Mouse (Mus musculus) liver, embryonic 14.5 days (tissue): ENCODE results near the gene Gm28230. TPM values are rescaled to one million over a fixed set of nuclear protein-coding genes. Genes with fewer than 3 reads are reported as not detected.

Source experiments
- ATAC-seq: fragments of 200-750 bp; cut with Nextera tagmentation; 2 replicates; pipeline ENCODE4 v1.8.0; 2017; ENCODE audit warnings: moderate number of reproducible peaks, mild to moderate bottlenecking, moderate library complexity; ENCODE audit not compliant: insufficient read depth
- DNase-seq, 3 experiments: peaks; one replicate each; pipeline ENCODE4 v3.0.0-alpha.2; 2012 to 2013; ENCODE audit warnings: low read depth in 3 of 3, low spot score in 3 of 3
- H3K27ac ChIP-seq: fragments of 300-500 bp; sonication (generic); 2 replicates; pipeline ENCODE4 v1.5.1; 2014; ENCODE audit warnings: moderate library complexity, mild to moderate bottlenecking, control low read depth, inconsistent platforms
- H3K27me3 ChIP-seq: fragments of 300-500 bp; sonication (generic); 2 replicates; pipeline ENCODE4 v1.6.1; 2014; ENCODE audit warnings: mild to moderate bottlenecking, low read length, moderate library complexity; ENCODE audit not compliant: control insufficient read depth, insufficient read depth
- H3K36me3 ChIP-seq: fragments of 300-500 bp; sonication (generic); replicated peaks from 2 replicates; pipeline ENCODE4 v1.6.1; 2014; ENCODE audit warnings: low read depth; ENCODE audit not compliant: control insufficient read depth, insufficient read depth
- H3K4me1 ChIP-seq, 2 experiments: fragments of 200-500 bp in 1 of 2; fragments of 300-500 bp in 1 of 2; sonication (generic) in 1 of 2; replicated peaks; 2 replicates each; pipeline ENCODE4 v1.6.1; 2012 to 2014; ENCODE audit warnings: antibody characterized with exemption in 1 of 2, inconsistent platforms in 1 of 2, low read length in 1 of 2; ENCODE audit not compliant: control insufficient read depth in 2 of 2, insufficient read depth in 2 of 2
- H3K4me2 ChIP-seq: fragments of 300-500 bp; sonication (generic); 2 replicates; pipeline ENCODE4 v1.6.1; 2014; ENCODE audit warnings: low read depth, mild to moderate bottlenecking, control low read depth, moderate library complexity
- H3K4me3 ChIP-seq, 2 experiments: fragments of 200-500 bp in 1 of 2; fragments of 300-500 bp in 1 of 2; sonication (generic) in 1 of 2; 2 replicates each; pipeline ENCODE4 v1.5.1; 2012 to 2014; ENCODE audit warnings: low read depth in 2 of 2, low read length in 2 of 2, mild to moderate bottlenecking in 2 of 2, control low read depth in 1 of 2, inconsistent platforms in 1 of 2, moderate library complexity in 1 of 2; ENCODE audit not compliant: insufficient read depth in 1 of 2
- H3K9ac ChIP-seq: fragments of 300-500 bp; sonication (generic); replicated peaks from 2 replicates; pipeline ENCODE4 v1.6.1; 2014; ENCODE audit warnings: mild to moderate bottlenecking, control low read depth, moderate library complexity
- H3K9me3 ChIP-seq: fragments of 300-500 bp; sonication (generic); 2 replicates; pipeline ENCODE4 v1.6.1; 2016; ENCODE audit warnings: low read length, mixed read lengths; ENCODE audit not compliant: control insufficient read depth
- CTCF ChIP-seq: IDR thresholded peaks from 2 replicates; pipeline ENCODE4 v1.5.1; 2016; ENCODE audit warnings: antibody characterized with exemption, low read depth, control low read depth
- EP300 ChIP-seq: IDR thresholded peaks from 2 replicates; pipeline ENCODE4 v1.6.1; 2016; ENCODE audit warnings: antibody characterized with exemption, low read depth
- WGBS: fragments of 180-500 bp; shearing (Covaris S2); extraction: QIAGEN DNeasy Blood & Tissue Kit; methylation state at CpG from one replicate; pipeline ENCODE4 v1.1.7; 2014; ENCODE audit not compliant: insufficient replicate concordance; 5-methylcytosine and 5-hydroxymethylcytosine counted together
- microRNA counts: library from miRNA; unstranded; fragments of <30 nt; microRNA quantifications from one replicate; lab custom pipeline; 2016
- microRNA-seq: library from miRNA; unstranded; fragments of <30 nt; microRNA quantifications from one replicate; pipeline ENCODE4, GENCODE M21; 2016
- polyA plus RNA-seq, 2 experiments: library from polyadenylated mRNA; depleted of rRNA in 1 of 2; stranded (reverse) in 1 of 2; unstranded in 1 of 2; fragments of >200 nt; fragmentation: Nextera tagmentation in 1 of 2; extraction: Ambion mirVana in 1 of 2; gene quantifications; 2 replicates each; pipeline versions ENCODE4 v1.2.1 to v1.2.3; 2012 to 2014

Gene Gm28230
- polyA plus RNA-seq, 2 experiments, result not detected

GRCm38 (mm10) chr2:74774359-74774758 lies 47.8 kb downstream of the Gm28230 start:
- no peaks in the 10 kb centered on the region for H3K4me1 ChIP-seq
- no peak overlapping the region for H3K9ac ChIP-seq
- no peaks in the 10 kb centered on the region for H3K27me3 ChIP-seq
- DNase-seq, result no peak
- 58% methylated on average over 2 of the region's 2 CpGs for WGBS
- no peak overlapping the region for H3K4me3 ChIP-seq
- no peaks in the 10 kb centered on the region for H3K36me3 ChIP-seq
- H3K27ac ChIP-seq, result no peak overlapping the region
- no peak for ATAC-seq
- TF ChIP-seq CTCF (no peak), EP300 (no peak)
- no peaks in the 10 kb centered on the region for H3K9me3 ChIP-seq
- no peak overlapping the region for H3K4me2 ChIP-seq

- Histone ChIP-seq H3K27me3 (no peaks in the 10 kb centered on the region), H3K4me2 (no peak overlapping the region), H3K9me3 (no peaks in the 10 kb centered on the region), H3K36me3 (no peaks in the 10 kb centered on the region), H3K4me3 (no peak overlapping the region), H3K27ac (no peak overlapping the region), H3K4me1 (no peaks in the 10 kb centered on the region), H3K9ac (no peak overlapping the region)
- DNase-seq, result no peak
- TF ChIP-seq EP300 (no peak), CTCF (no peak)
- WGBS, result 52% methylated on average over 13 of the region's 13 CpGs
- no peak for ATAC-seq
Measured at GRCm38 (mm10) chr2:74777536-74778275, 51.2 kb downstream of the Gm28230 start.

GRCm38 (mm10) chr2:74781386-74781785 lies 54.9 kb downstream of the Gm28230 start:
- no peak for ATAC-seq
- 69% methylated on average over 5 of the region's 5 CpGs for WGBS
- H3K4me3 ChIP-seq, result no peak overlapping the region

GRCm38 (mm10) chr2:74795531-74795930 lies 69.0 kb downstream of the Gm28230 start:
- 47% methylated on average over 7 of the region's 7 CpGs for WGBS
- Histone ChIP-seq H3K27me3 (no peaks in the 10 kb centered on the region), H3K4me1 (no peaks in the 10 kb centered on the region), H3K36me3 (no peaks in the 10 kb centered on the region), H3K27ac (no peak overlapping the region), H3K4me2 (no peak overlapping the region), H3K9ac (no peak overlapping the region), H3K9me3 (no peaks in the 10 kb centered on the region), H3K4me3 (no peak overlapping the region)
- ATAC-seq (no peak), DNase-seq (no peak)
- TF ChIP-seq CTCF, result no peak
- no peak for TF ChIP-seq EP300

More at GRCm38 (mm10) chr2:74781386-74781785, 54.9 kb downstream of the Gm28230 start:
- no peak for DNase-seq
- Histone ChIP-seq H3K27me3 (no peaks in the 10 kb centered on the region), H3K4me2 (no peak overlapping the region), H3K9me3 (no peaks in the 10 kb centered on the region), H3K9ac (no peak overlapping the region), H3K4me1 (no peaks in the 10 kb centered on the region), H3K27ac (no peak overlapping the region), H3K36me3 (no peaks in the 10 kb centered on the region)
- TF ChIP-seq CTCF, result no peak
- TF ChIP-seq EP300, result no peak

MicroRNA genes within 50 kb of the gene (microRNA counts, 519-probe panel; counts per million panel counts)
- 69.9 counts per million for microRNA mmu-miR-10b (lab: Ali Mortazavi, UCI)

Small RNA genes lying within 50 kb of the gene (microRNA-seq; reads per million reads assigned to microRNA genes)
- not detected for gene Gm44463
- gene Mir10b, result 772 reads per million, percentile 69 among the genes with 10 or more reads in this experiment

Other genes with a start within 250 kb of the Gm28230 start
- 4.8 and 7.1 TPM in 2 replicates for gene Lnpk, start 147.3 kb upstream of the Gm28230 start, polyA plus RNA-seq (2012; rRNA removed)
- gene Lnpk, start 147.3 kb upstream of the Gm28230 start, polyA plus RNA-seq (2014; fragmentation: Nextera tagmentation; extraction: Ambion mirVana), result 15.4 and 15.5 TPM in 2 replicates
- gene Evx2, start 67.2 kb upstream of the Gm28230 start, polyA plus RNA-seq (2012; rRNA removed), result 0.02 TPM in 1 of 2 replicates, not detected in the other
- gene Evx2, start 67.2 kb upstream of the Gm28230 start, polyA plus RNA-seq (2014; fragmentation: Nextera tagmentation; extraction: Ambion mirVana), result not detected in 2 replicates
- 0.09 and 0.29 TPM in 2 replicates for gene Hoxd13, start 58.4 kb upstream of the Gm28230 start, polyA plus RNA-seq (2012; rRNA removed)
- gene Hoxd13, start 58.4 kb upstream of the Gm28230 start, polyA plus RNA-seq (2014; fragmentation: Nextera tagmentation; extraction: Ambion mirVana), result not detected in 2 replicates
- gene Hoxd12, start 51.7 kb upstream of the Gm28230 start, polyA plus RNA-seq (2012; rRNA removed), result 0.04 and 0.10 TPM in 2 replicates
- gene Hoxd12, start 51.7 kb upstream of the Gm28230 start, polyA plus RNA-seq (2014; fragmentation: Nextera tagmentation; extraction: Ambion mirVana), result not detected in 2 replicates
- 0.04 and 0.09 TPM in 2 replicates for gene Hoxd11, start 47.2 kb upstream of the Gm28230 start, polyA plus RNA-seq (2012; rRNA removed)
- not detected in 2 replicates for gene Hoxd11, start 47.2 kb upstream of the Gm28230 start, polyA plus RNA-seq (2014; fragmentation: Nextera tagmentation; extraction: Ambion mirVana)
- gene Hoxd10, start 34.8 kb upstream of the Gm28230 start, polyA plus RNA-seq (2012; rRNA removed), result 0.07 TPM in 1 of 2 replicates, not detected in the other
- not detected in 2 replicates for gene Hoxd10, start 34.8 kb upstream of the Gm28230 start, polyA plus RNA-seq (2014; fragmentation: Nextera tagmentation; extraction: Ambion mirVana)
- gene Hoxd9, start 29.0 kb upstream of the Gm28230 start, polyA plus RNA-seq (2012; rRNA removed), result 0.03 TPM in 1 of 2 replicates, not detected in the other
- gene Hoxd9, start 29.0 kb upstream of the Gm28230 start, polyA plus RNA-seq (2014; fragmentation: Nextera tagmentation; extraction: Ambion mirVana), result not detected in 2 replicates
- gene Hoxd8, start 22.1 kb upstream of the Gm28230 start, polyA plus RNA-seq (2012; rRNA removed), result 0.02 and 0.04 TPM in 2 replicates
- 0.06 TPM in 1 of 2 replicates, not detected in the other for gene Hoxd8, start 22.1 kb upstream of the Gm28230 start, polyA plus RNA-seq (2014; fragmentation: Nextera tagmentation; extraction: Ambion mirVana)
- 0.02 and 0.19 TPM in 2 replicates for gene Hoxd3, start 14.8 kb upstream of the Gm28230 start, polyA plus RNA-seq (2012; rRNA removed)
- not detected in 2 replicates for gene Hoxd3, start 14.8 kb upstream of the Gm28230 start, polyA plus RNA-seq (2014; fragmentation: Nextera tagmentation; extraction: Ambion mirVana)
- gene Hoxd4, start 14.8 kb upstream of the Gm28230 start, polyA plus RNA-seq (2012; rRNA removed), result 0.04 TPM in 1 of 2 replicates, not detected in the other
- gene Hoxd4, start 14.8 kb upstream of the Gm28230 start, polyA plus RNA-seq (2014; fragmentation: Nextera tagmentation; extraction: Ambion mirVana), result not detected in 2 replicates
- not detected in 2 replicates for gene Hoxd1, start 36.3 kb downstream of the Gm28230 start, polyA plus RNA-seq (2012; rRNA removed)
- not detected in 2 replicates for gene Hoxd1, start 36.3 kb downstream of the Gm28230 start, polyA plus RNA-seq (2014; fragmentation: Nextera tagmentation; extraction: Ambion mirVana)
- gene Mtx2, start 99.1 kb downstream of the Gm28230 start, polyA plus RNA-seq (2012; rRNA removed), result 14.5 and 23.8 TPM in 2 replicates
- 74.7 and 83.3 TPM in 2 replicates for gene Mtx2, start 99.1 kb downstream of the Gm28230 start, polyA plus RNA-seq (2014; fragmentation: Nextera tagmentation; extraction: Ambion mirVana)